Mouse (Mus musculus): Measurements from ENCODE around the gene Vmn1r90. TPM values are rescaled to one million over a fixed set of nuclear protein-coding genes. Genes with fewer than 3 reads are reported as not detected.
"Not testable (repeated sequence)": the region's sequence is repeated elsewhere in the genome, so short reads cannot be mapped to it uniquely, and the experiment has no call there.

Gene Vmn1r90
- polyA plus RNA-seq (2016; fragmentation: Nextera tagmentation; extraction: Ambion mirVana), result 0.10 and 0.24 TPM in 2 replicates

DNA sequence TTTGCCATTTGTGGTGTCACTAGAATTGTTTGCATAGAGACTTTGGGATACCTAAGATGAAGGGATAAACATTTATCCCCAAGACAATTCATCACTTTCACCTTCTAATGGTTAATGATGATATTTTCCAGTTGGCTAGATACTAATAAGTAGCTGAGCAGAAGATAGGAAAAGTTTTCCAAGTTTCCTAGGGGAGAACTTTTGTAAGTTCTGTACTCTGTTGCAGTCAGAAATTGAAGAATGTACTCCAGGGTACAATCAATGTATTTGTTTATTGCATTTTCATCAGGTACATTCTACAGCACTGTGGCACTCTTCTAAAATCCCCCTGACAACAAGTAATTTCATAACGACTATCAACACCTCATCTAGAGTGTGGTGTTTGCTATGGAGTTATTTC, at the start of gene Vmn1r90:
TSS of gene Vmn1r90 (minus strand) at position 101 of the 400 bp plus-strand sequence.
- Histone ChIP-seq H3K27me3 (no peaks in the 10 kb centered on the region), H3K36me3 (replicated peaks) (no peaks in the 10 kb centered on the region), H3K9ac (no peak within 1 kb of the TSS), H3K4me1 (no peaks in the 10 kb centered on the region), H3K4me2 (no peak within 1 kb of the TSS), H3K4me3 (replicated peaks) (no peak within 1 kb of the TSS), H3K27ac (no peak within 1 kb of the TSS), H3K9me3 (peaks cover 16% of the 10 kb centered on the region; the same call in 1 of the 2 replicates)
- ATAC-seq (ENCODE audit: low FRiP score), result no peak
- 68% methylated on average over 1 of the region's 1 CpGs for WGBS

DNA sequence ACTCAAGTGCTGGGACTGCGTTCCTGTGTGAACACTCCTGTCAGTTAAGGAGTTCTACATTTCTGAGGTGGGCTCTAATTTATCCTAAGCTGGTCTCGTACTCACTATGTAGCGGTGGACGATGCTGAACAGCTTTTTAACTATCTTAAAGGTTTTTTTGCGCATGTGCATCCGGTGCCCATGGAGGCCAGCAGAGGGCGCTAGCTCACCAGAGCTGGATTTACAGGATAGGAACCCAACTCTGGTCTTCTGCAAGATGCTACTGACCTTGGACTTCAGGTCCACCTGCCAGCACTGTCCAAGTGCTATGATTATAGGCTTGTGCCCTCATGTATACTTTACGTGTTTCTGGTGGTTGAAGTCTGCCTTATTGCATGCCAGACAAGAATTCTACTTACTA, 29.7 kb upstream of the Vmn1r90 start:
- not testable (repeated sequence) for H3K4me2 ChIP-seq; H3K4me3 ChIP-seq (replicated peaks); H3K9ac ChIP-seq; H3K4me1 ChIP-seq; H3K36me3 ChIP-seq (replicated peaks); H3K27ac ChIP-seq; ATAC-seq (ENCODE audit: low FRiP score); H3K27me3 ChIP-seq
- peaks cover 41% of the 10 kb centered on the region for H3K9me3 ChIP-seq
- WGBS, result 64% methylated on average over 8 of the region's 8 CpGs

DNA sequence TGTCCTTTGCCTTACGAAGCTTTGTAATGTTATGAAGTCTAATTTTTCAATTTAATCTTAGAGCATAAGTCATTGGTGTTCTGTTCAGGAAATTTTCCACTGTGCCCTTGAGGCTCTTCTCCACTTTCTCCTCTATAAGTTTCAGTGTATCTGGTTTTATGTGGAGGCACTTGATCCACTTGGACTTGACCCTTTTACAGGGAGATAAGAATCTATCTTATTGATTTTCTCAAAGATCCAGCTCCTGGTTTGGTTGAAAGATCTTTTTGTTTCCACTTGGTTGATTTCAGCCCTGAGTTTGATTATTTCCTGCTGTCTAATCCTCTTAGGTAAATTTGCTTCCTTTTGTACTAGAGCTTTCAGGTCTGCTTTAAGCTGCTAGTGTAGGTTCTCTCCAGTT, 11.0 kb downstream of the Vmn1r90 start:
- Histone ChIP-seq H3K27me3 (no peaks in the 10 kb centered on the region), H3K36me3 (replicated peaks) (no peaks in the 10 kb centered on the region), H3K27ac (no peak overlapping the region), H3K4me2 (no peak overlapping the region), H3K4me1 (no peaks in the 10 kb centered on the region), H3K9me3 (peaks cover 42% of the 10 kb centered on the region; the same call in 1 of the 2 replicates), H3K9ac (no peak overlapping the region), H3K4me3 (replicated peaks) (no peak overlapping the region)
- 93% methylated on average over 1 of the region's 1 CpGs for WGBS
- ATAC-seq (ENCODE audit: low FRiP score), result no peak

DNA sequence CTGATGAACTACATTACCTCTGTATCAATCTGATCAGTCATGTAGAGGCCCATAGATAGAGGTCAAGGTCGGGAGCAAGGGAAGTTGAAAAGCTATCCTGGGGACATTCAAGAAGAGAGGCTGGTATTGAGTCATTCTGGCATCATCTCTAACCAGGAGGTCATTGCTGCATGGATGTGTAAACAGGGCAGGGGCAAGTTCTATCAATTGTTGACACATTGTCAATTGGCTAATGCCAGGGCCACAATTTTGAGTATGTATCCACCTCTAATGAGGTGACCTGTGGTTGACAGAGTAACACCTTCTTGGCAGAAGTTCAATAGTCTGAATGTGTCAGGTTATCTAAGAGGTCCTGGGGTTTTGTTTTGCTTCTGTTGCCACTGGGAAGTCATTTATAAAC, 38.0 kb downstream of the Vmn1r90 start:
- Histone ChIP-seq H3K4me1 (no peaks in the 10 kb centered on the region), H3K36me3 (replicated peaks) (no peaks in the 10 kb centered on the region), H3K27ac (no peak overlapping the region), H3K27me3 (no peaks in the 10 kb centered on the region), H3K9ac (no peak overlapping the region), H3K4me3 (replicated peaks) (no peak overlapping the region), H3K4me2 (no peak overlapping the region), H3K9me3 (peaks cover 22% of the 10 kb centered on the region)
- 56% methylated on average over 1 of the region's 1 CpGs for WGBS
- ATAC-seq (ENCODE audit: low FRiP score), result no peak

DNA sequence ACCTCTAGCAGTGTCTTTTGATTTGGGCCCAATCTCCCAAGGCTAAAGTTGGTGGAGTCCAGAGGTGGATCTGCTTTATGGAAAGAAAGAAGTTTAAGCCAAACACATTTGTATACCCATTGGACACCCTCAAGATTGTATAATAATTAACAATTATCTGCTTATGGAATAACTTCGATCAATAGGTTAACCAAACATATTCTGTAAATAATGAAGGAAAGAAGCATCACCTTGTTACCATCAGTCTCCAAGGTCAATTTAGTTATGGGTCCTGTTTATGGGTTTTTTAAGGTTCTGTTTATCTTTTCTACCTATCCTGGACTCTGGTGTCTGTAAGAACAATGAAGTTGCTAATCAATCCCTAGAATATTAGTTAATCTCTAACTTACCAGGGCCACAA, 40.7 kb downstream of the Vmn1r90 start:
- Histone ChIP-seq H3K36me3 (replicated peaks) (no peaks in the 10 kb centered on the region), H3K27ac (no peak overlapping the region), H3K4me3 (replicated peaks) (no peak overlapping the region), H3K9ac (no peak overlapping the region), H3K4me1 (no peaks in the 10 kb centered on the region), H3K27me3 (no peaks in the 10 kb centered on the region), H3K9me3 (peaks cover 30% of the 10 kb centered on the region), H3K4me2 (no peak overlapping the region)
- WGBS, result 89% methylated on average over 1 of the region's 1 CpGs
- ATAC-seq (ENCODE audit: low FRiP score), result no peak

DNA sequence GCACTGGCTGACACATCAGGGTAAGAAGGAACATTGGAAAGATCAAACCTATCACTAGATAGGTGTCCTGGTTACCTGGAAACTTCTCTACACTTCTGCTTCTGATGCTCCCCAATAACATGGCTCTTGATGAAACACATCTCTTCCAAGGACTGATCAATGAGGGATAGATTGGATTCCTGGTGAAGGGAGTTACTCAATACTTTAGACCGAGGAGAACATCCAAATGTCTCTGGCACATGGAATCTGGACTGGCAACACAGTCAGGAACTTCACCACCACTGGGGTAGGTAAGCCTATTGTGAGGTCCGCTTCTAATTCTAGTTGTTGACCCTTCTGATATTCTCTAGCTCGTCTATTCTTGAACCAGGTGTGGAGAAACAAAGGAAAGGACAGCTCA, 45.0 kb downstream of the Vmn1r90 start:
- no peaks in the 10 kb centered on the region for H3K36me3 ChIP-seq (replicated peaks)
- 79% methylated on average over 3 of the region's 3 CpGs for WGBS
- no peak overlapping the region for H3K9ac ChIP-seq
- H3K4me2 ChIP-seq, result no peak overlapping the region
- H3K9me3 ChIP-seq, result peaks cover 43% of the 10 kb centered on the region
- H3K27me3 ChIP-seq, result no peaks in the 10 kb centered on the region
- no peak for ATAC-seq (ENCODE audit: low FRiP score)
- no peaks in the 10 kb centered on the region for H3K4me1 ChIP-seq
- no peak overlapping the region for H3K4me3 ChIP-seq (replicated peaks)
- H3K27ac ChIP-seq, result no peak overlapping the region

Other genes with a start within 250 kb of the Vmn1r90 start
- gene Obox8, start 229.9 kb downstream of the Vmn1r90 start, polyA plus RNA-seq (2016; fragmentation: Nextera tagmentation; extraction: Ambion mirVana), result not detected in 2 replicates
- not detected in 2 replicates for gene Sult2a8, start 116.7 kb downstream of the Vmn1r90 start, polyA plus RNA-seq (2016; fragmentation: Nextera tagmentation; extraction: Ambion mirVana)
- not detected in 2 replicates for gene Sult2a7, start 69.3 kb downstream of the Vmn1r90 start, polyA plus RNA-seq (2016; fragmentation: Nextera tagmentation; extraction: Ambion mirVana)
- not detected in 2 replicates for gene Obox7, start 96.0 kb upstream of the Vmn1r90 start, polyA plus RNA-seq (2016; fragmentation: Nextera tagmentation; extraction: Ambion mirVana)

All from forebrain, embryonic 12.5 days (tissue).